Mouse (Mus musculus): Measurements from ENCODE around the gene Mrpl43. TPM values are rescaled to one million over a fixed set of nuclear protein-coding genes. Genes with fewer than 3 reads are reported as not detected.
A peak's percentile ranks its signal among the peaks of the same experiment; 100 is the strongest.

Mrpl43 gene
- polyA plus RNA-seq, 1 experiment = 7.0 TPM

GRCm38 (mm10) chr19:44988831-44989566 lies 17.2 kb downstream of the Mrpl43 start, which contains the start of gene Sema4g:
Gene Sema4g, plus strand, starts transcription at chr19:44989101.
- H3K9me3 ChIP-seq (ENCODE audit: control insufficient read depth, low read length) = no peaks in the 10 kb centered on the region
- peaks cover 6% of the 10 kb centered on the region; the same call in 1 of the 2 replicates for H3K4me1 ChIP-seq (ENCODE audit: control insufficient read depth)
- H3K36me3 ChIP-seq (ENCODE audit: control insufficient read depth) = no peaks in the 10 kb centered on the region; the same call in 1 of the 2 replicates
- H3K27me3 ChIP-seq (ENCODE audit: control insufficient read depth) = peaks cover 41% of the 10 kb centered on the region
- H3K4me3 ChIP-seq (replicated peaks) = peak within 1 kb of the TSS; percentile 54
- TF ChIP-seq GATA1 (IDR thresholded peaks at IDR 0.05; ENCODE audit: low read length) (no peak), TAL1 (IDR thresholded peaks at IDR 0.05; ENCODE audit: low read length) (no peak)

- H3K4me3 ChIP-seq (replicated peaks) = no peak overlapping the region
- H3K4me1 ChIP-seq (ENCODE audit: control insufficient read depth) = peaks cover 6% of the 10 kb centered on the region; the same call in 1 of the 2 replicates
- H3K36me3 ChIP-seq (ENCODE audit: control insufficient read depth) = peaks cover 2% of the 10 kb centered on the region
- peaks cover 41% of the 10 kb centered on the region for H3K27me3 ChIP-seq (ENCODE audit: control insufficient read depth)
- TF ChIP-seq TAL1 (IDR thresholded peaks at IDR 0.05; ENCODE audit: low read length) (no peak), GATA1 (IDR thresholded peaks at IDR 0.05; ENCODE audit: low read length) (no peak)
- H3K9me3 ChIP-seq (ENCODE audit: control insufficient read depth, low read length) = no peaks in the 10 kb centered on the region
Measured at GRCm38 (mm10) chr19:44988321-44988720, 17.9 kb downstream of the Mrpl43 start.

GRCm38 (mm10) chr19:44987851-44988250 lies 18.4 kb downstream of the Mrpl43 start:
- H3K4me3 ChIP-seq (replicated peaks) = no peak overlapping the region
- H3K9me3 ChIP-seq (ENCODE audit: control insufficient read depth, low read length) = no peaks in the 10 kb centered on the region
- H3K4me1 ChIP-seq (ENCODE audit: control insufficient read depth) = peaks cover 6% of the 10 kb centered on the region; the same call in 1 of the 2 replicates
- peaks cover 41% of the 10 kb centered on the region for H3K27me3 ChIP-seq (ENCODE audit: control insufficient read depth)
- H3K36me3 ChIP-seq (ENCODE audit: control insufficient read depth) = peaks cover 4% of the 10 kb centered on the region
- TF ChIP-seq TAL1 (IDR thresholded peaks at IDR 0.05; ENCODE audit: low read length) (no peak), GATA1 (IDR thresholded peaks at IDR 0.05; ENCODE audit: low read length) (no peak)

GRCm38 (mm10) chr19:44987004-44987403 lies 19.2 kb downstream of the Mrpl43 start:
- Histone ChIP-seq H3K9me3 (ENCODE audit: control insufficient read depth, low read length) (no peaks in the 10 kb centered on the region), H3K4me1 (ENCODE audit: control insufficient read depth) (peaks cover 6% of the 10 kb centered on the region; the same call in 1 of the 2 replicates), H3K27me3 (ENCODE audit: control insufficient read depth) (peaks cover 38% of the 10 kb centered on the region), H3K4me3 (replicated peaks) (no peak overlapping the region), H3K36me3 (ENCODE audit: control insufficient read depth) (peaks cover 10% of the 10 kb centered on the region)
- TF ChIP-seq GATA1 (IDR thresholded peaks at IDR 0.05; ENCODE audit: low read length) (no peak), TAL1 (IDR thresholded peaks at IDR 0.05; ENCODE audit: low read length) (no peak)

- Histone ChIP-seq H3K27me3 (ENCODE audit: control insufficient read depth) (peaks cover 30% of the 10 kb centered on the region), H3K9me3 (ENCODE audit: control insufficient read depth, low read length) (no peaks in the 10 kb centered on the region), H3K36me3 (ENCODE audit: control insufficient read depth) (peaks cover 25% of the 10 kb centered on the region), H3K4me3 (replicated peaks) (no peak overlapping the region), H3K4me1 (ENCODE audit: control insufficient read depth) (peaks cover 6% of the 10 kb centered on the region; the same call in 1 of the 2 replicates)
- TF ChIP-seq GATA1 (IDR thresholded peaks at IDR 0.05; ENCODE audit: low read length) (no peak), TAL1 (IDR thresholded peaks at IDR 0.05; ENCODE audit: low read length) (no peak)
Measured at GRCm38 (mm10) chr19:44985159-44985988, 20.9 kb downstream of the Mrpl43 start.

- TF ChIP-seq GATA1 (IDR thresholded peaks at IDR 0.05; ENCODE audit: low read length) (no peak), TAL1 (IDR thresholded peaks at IDR 0.05; ENCODE audit: low read length) (no peak)
- peaks cover 4% of the 10 kb centered on the region; the same call in 1 of the 2 replicates for H3K4me1 ChIP-seq (ENCODE audit: control insufficient read depth)
- H3K4me3 ChIP-seq (replicated peaks) = no peak overlapping the region
- no peaks in the 10 kb centered on the region for H3K9me3 ChIP-seq (ENCODE audit: control insufficient read depth, low read length)
- H3K27me3 ChIP-seq (ENCODE audit: control insufficient read depth) = peaks cover 21% of the 10 kb centered on the region
- peaks cover 34% of the 10 kb centered on the region for H3K36me3 ChIP-seq (ENCODE audit: control insufficient read depth)
Measured at GRCm38 (mm10) chr19:44984420-44984819, 21.8 kb downstream of the Mrpl43 start.

GRCm38 (mm10) chr19:44983366-44983765 lies 22.9 kb downstream of the Mrpl43 start:
- Histone ChIP-seq H3K4me1 (ENCODE audit: control insufficient read depth) (no peaks in the 10 kb centered on the region), H3K36me3 (ENCODE audit: control insufficient read depth) (peaks cover 43% of the 10 kb centered on the region), H3K9me3 (ENCODE audit: control insufficient read depth, low read length) (no peaks in the 10 kb centered on the region), H3K4me3 (replicated peaks) (no peak overlapping the region), H3K27me3 (ENCODE audit: control insufficient read depth) (peaks cover 10% of the 10 kb centered on the region)
- no peak for TF ChIP-seq GATA1 (IDR thresholded peaks at IDR 0.05; ENCODE audit: low read length)
- no peak for TF ChIP-seq TAL1 (IDR thresholded peaks at IDR 0.05; ENCODE audit: low read length)

- no peaks in the 10 kb centered on the region for H3K9me3 ChIP-seq (ENCODE audit: control insufficient read depth, low read length)
- H3K36me3 ChIP-seq (ENCODE audit: control insufficient read depth) = peaks cover 51% of the 10 kb centered on the region
- TF ChIP-seq TAL1 (IDR thresholded peaks at IDR 0.05; ENCODE audit: low read length) (no peak), GATA1 (IDR thresholded peaks at IDR 0.05; ENCODE audit: low read length) (no peak)
- H3K4me1 ChIP-seq (ENCODE audit: control insufficient read depth) = no peaks in the 10 kb centered on the region
- H3K4me3 ChIP-seq (replicated peaks) = no peak overlapping the region
- H3K27me3 ChIP-seq (ENCODE audit: control insufficient read depth) = peaks cover 2% of the 10 kb centered on the region
Measured at GRCm38 (mm10) chr19:44982477-44983115, 23.6 kb downstream of the Mrpl43 start.

Measured in erythroblast, embryonic 14.5 days (primary cell).